9 mouse cellular contexts compared by ENCODE assay signal in the genomic region with DNA sequence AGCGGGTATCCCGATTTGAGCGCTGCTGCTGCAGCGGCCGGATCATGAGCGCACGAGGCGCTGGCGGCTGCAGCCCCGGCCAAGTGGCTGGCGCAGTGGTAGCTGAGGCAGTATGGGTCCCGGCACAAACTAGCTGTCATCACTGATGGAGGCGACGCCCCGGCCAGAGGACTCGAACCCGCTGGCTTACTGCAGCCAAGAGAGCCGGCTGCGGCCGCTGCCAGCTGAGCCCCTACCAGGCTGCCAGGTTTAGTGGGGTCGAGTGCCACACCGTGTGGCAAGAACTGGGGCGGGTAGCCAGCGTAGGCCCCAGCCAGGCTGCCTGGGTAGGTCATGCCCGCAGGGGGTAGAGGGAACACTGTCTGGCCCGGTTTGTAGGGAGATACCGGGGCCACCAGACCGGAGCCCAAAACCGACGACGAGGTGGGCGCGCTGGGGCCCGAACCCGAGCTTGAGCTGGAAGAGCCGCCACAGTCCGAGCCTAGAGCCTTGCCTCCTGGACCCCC. TPM values are rescaled to one million over a fixed set of nuclear protein-coding genes. Genes with fewer than 3 reads are reported as not detected.
DNase-seq lines count a peak whose midpoint lies in the region; ATAC-seq lines count a peak whose summit lies in the region.
"Had no signal": no experiment of that assay in that cellular context is flagged by ENCODE, and none has a peak within 500 bp of the region (broad histone marks: within the 10 kb centered on the region; RNA-seq: fewer than 3 reads in every experiment).

No protein-coding gene starts in this region.

- H3K4me3 ChIP-seq in brown adipose tissue, adult 24 weeks (ENCODE audit: insufficient read depth, low read depth, low read length) = peak overlapping the region; percentile 73
- H3K4me3 ChIP-seq in heart, embryonic 12.5 days = peak overlapping the region; percentile 73
- H3K4me3 ChIP-seq in midbrain, embryonic 14.5 days (replicated peaks; ENCODE audit: low read depth, low read length) = peak overlapping the region; percentile 77

- DNase-seq in left cerebral cortex, postnatal 4 days = peak; percentile 46
- DNase-seq in left cerebral cortex, postnatal 25 days (ENCODE audit: low spot score in 2 of 2) = no peak
- peak; percentile 64 for DNase-seq in kidney, postnatal 14 days
- peak; percentile 63 for DNase-seq in midbrain, embryonic 14.5 days
- no peak for DNase-seq in natural killer cell, adult 2 months (ENCODE audit: low spot score in 2 of 2)
- no peak for DNase-seq in testis, postnatal 10 days (ENCODE audit: low spot score)

- H3K4me2 ChIP-seq in heart, embryonic 12.5 days = peak overlapping the region; percentile 85
- peak overlapping the region; percentile 88 for H3K4me2 ChIP-seq in midbrain, embryonic 14.5 days (ENCODE audit: low read length)

- ATAC-seq in heart, embryonic 12.5 days (ENCODE audit: insufficient number of reproducible peaks, low FRiP score) = no peak
- ATAC-seq in midbrain, embryonic 14.5 days (ENCODE audit: low FRiP score, low TSS enrichment) = no peak
- ATAC-seq: Patski had no signal

- H3K36me3 ChIP-seq in heart, embryonic 12.5 days = no peaks in the 10 kb centered on the region
- peaks cover 8% of the 10 kb centered on the region; the same call in 1 of the 2 replicates for H3K36me3 ChIP-seq in midbrain, embryonic 14.5 days (ENCODE audit: control insufficient read depth, insufficient read depth, low read length)

- no peaks in the 10 kb centered on the region for H3K9me3 ChIP-seq in heart, embryonic 12.5 days (replicated peaks)
- no peaks in the 10 kb centered on the region for H3K9me3 ChIP-seq in midbrain, embryonic 14.5 days (ENCODE audit: control insufficient read depth, low read length)

- peak overlapping the region; percentile 81 for H3K9ac ChIP-seq in heart, embryonic 12.5 days
- H3K9ac ChIP-seq in midbrain, embryonic 14.5 days (replicated peaks; ENCODE audit: low read length) = peak overlapping the region; percentile 78

- 2% methylated on average over 37 of the region's 37 CpGs for WGBS in heart, embryonic 12.5 days
- under 1% methylated on average over 37 of the region's 37 CpGs for WGBS in midbrain, embryonic 14.5 days

- no peaks in the 10 kb centered on the region for H3K4me1 ChIP-seq in brown adipose tissue, adult 24 weeks (ENCODE audit: control insufficient read depth, insufficient read depth, insufficient read length, low read length)
- peaks cover 36% of the 10 kb centered on the region for H3K4me1 ChIP-seq in heart, embryonic 12.5 days (replicated peaks)
- peaks cover 41% of the 10 kb centered on the region for H3K4me1 ChIP-seq in midbrain, embryonic 14.5 days (ENCODE audit: control insufficient read depth, insufficient read depth, low read length)

- peak overlapping the region; percentile 77 for H3K27ac ChIP-seq in brown adipose tissue, adult 24 weeks (replicated peaks; ENCODE audit: low read depth, low read length)
- H3K27ac ChIP-seq in heart, embryonic 12.5 days (ENCODE audit: poor library complexity, severe bottlenecking) = no peak overlapping the region
- H3K27ac ChIP-seq in midbrain, embryonic 14.5 days (replicated peaks; ENCODE audit: low read depth, low read length) = peak overlapping the region; percentile 91

- peaks cover 36% of the 10 kb centered on the region for H3K27me3 ChIP-seq in heart, embryonic 12.5 days (replicated peaks)
- peaks cover 16% of the 10 kb centered on the region for H3K27me3 ChIP-seq in midbrain, embryonic 14.5 days (ENCODE audit: control insufficient read depth, insufficient read depth, low read length)
- H3K27me3 ChIP-seq: Patski had no signal

- intact Hi-C loops in left cerebral cortex, postnatal 4 days (cut with DNase I) = loop anchor here (5.0 to 10.0 kb wide), 5 partner anchors 457 to 1417 kb away; no protein-coding TSS in a partner anchor
- intact Hi-C loops in left cerebral cortex, postnatal 25 days (cut with DNase I) = loop anchor here (5.0 to 10.0 kb wide), 2 partner anchors 457 to 819 kb away; no protein-coding TSS in a partner anchor

RNA-seq across cellular contexts. Expression of a gene that starts 3.9 kb away (rescaled TPM):
- 1 to 10 TPM; 2.2 to 4.8 TPM for total RNA-seq in left cerebral cortex, postnatal 4 days (2021)
- total RNA-seq in left cerebral cortex, postnatal 25 days (2021) = 1 to 10 TPM; 2.2 to 4.8 TPM
- polyA plus RNA-seq in brown adipose tissue, adult 24 weeks (2012; ENCODE audit: insufficient read depth, insufficient read length, missing spikeins) = 4.0 and 5.1 TPM in 2 replicates
- 4.7 and 5.6 TPM in 2 replicates for polyA plus RNA-seq in heart, embryonic 12.5 days (2016; fragmentation: Nextera tagmentation; extraction: Ambion mirVana)
- polyA plus RNA-seq in midbrain, embryonic 14.5 days (2014; fragmentation: Nextera tagmentation; extraction: Ambion mirVana) = 4.4 and 5.0 TPM in 2 replicates

RNA-seq across cellular contexts. Expression of a gene that starts 34.0 kb away (rescaled TPM):
- total RNA-seq in left cerebral cortex, postnatal 4 days (2021) = under 1 TPM in 1 of 2 experiments, not detected in 1; 0.74 TPM
- under 1 TPM; 0.48 to 0.76 TPM for total RNA-seq in left cerebral cortex, postnatal 25 days (2021)
- 12.9 and 15.7 TPM in 2 replicates for polyA plus RNA-seq in brown adipose tissue, adult 24 weeks (2012; ENCODE audit: insufficient read depth, insufficient read length, missing spikeins)
- 1.0 and 1.3 TPM in 2 replicates for polyA plus RNA-seq in heart, embryonic 12.5 days (2016; fragmentation: Nextera tagmentation; extraction: Ambion mirVana)
- polyA plus RNA-seq in midbrain, embryonic 14.5 days (2014; fragmentation: Nextera tagmentation; extraction: Ambion mirVana) = 0.42 TPM in 1 of 2 replicates, not detected in the other

Comparison
In these comparisons a context has a peak if more than half of its experiments do, and no peak if none do; other contexts are left out.
1. DNase-seq: peak in left cerebral cortex, postnatal 4 days (single experiment), kidney, postnatal 14 days (single experiment) and midbrain, embryonic 14.5 days (single experiment); none in left cerebral cortex, postnatal 25 days (0 of 2), natural killer cell, adult 2 months (0 of 2) and testis, postnatal 10 days (single experiment).
2. Peak in every context shown above with its lines, with median percentiles within 50 percentile points of each other: H3K4me3 ChIP-seq.